Mouse (Mus musculus) cerebral cortex, adult 2 months (tissue): ENCODE measurements around the gene Emp2.

Source experiments
- WGBS: fragments of 180-500 bp; shearing (Covaris S2); methylation state at CpG from one replicate; pipeline ENCODE4 v1.1.7; 2018; 5-methylcytosine and 5-hydroxymethylcytosine counted together

Emp2 gene

DNA sequence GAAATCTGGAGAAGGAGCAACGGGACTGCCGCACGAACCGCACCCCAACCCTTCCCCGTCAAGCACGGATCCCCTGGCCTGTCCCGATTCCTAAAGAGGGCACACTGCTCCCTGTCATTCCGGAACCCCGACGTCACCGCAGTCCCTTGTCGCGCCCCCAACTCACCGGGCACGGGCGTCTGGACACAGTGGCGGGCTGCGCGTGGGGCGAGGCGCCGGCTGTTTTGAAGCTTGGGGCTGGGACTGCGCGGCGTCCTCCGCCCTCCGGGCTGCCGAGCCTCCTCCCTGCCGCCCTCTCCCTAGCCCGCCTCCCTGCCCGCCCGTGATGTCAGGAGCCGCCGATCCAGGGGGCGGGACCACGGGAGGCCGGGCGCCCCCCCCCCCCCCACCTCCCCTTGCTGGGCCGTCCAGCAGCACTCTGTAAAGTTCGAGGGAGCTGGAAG lies at the start of gene Emp2:
Gene Emp2 (minus strand): TSS at position 323 of the 443 bp plus-strand sequence.
- WGBS = under 1% methylated on average over 38 of the region's 40 CpGs

DNA sequence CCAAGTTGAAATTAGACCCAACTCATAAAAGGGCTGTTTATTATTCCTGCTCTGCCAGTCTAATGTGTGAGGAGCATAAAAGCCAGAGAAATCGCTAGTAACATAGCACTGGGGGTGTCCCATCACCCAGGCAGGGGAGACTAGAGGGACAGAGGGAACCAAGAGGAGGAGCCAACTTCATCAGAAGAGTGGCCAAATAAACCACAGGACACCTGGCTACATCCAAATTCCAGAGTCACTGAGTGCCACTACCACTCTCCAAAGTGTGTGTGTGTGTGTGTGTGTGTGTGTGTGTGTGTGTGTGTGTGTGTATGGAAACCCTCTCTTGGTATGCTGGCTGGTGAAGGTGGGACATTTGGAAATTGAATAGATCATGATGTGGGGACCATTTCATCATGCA lies 49.3 kb upstream of the Emp2 start:
- 43% methylated on average over 1 of the region's 1 CpGs for WGBS

DNA sequence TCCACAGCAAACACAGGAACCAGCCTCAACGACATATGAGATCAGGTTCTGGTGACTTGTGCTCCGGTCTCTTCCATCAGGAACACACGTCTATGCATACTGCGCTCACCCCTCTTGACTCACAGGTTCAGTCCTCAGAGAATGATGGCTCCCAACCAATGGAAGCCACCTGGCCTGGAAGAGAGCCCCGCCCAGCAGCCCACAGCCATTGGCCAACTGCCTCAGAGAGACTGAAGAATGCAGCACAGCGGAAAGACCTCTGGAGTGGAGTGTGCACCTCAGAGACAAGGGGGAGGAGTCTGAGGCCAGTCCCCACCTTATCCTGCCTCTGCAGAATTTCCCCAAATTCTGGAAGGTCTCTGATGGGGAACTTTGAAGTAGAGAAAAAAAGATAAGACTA lies 45.5 kb upstream of the Emp2 start:
- 94% methylated on average over 6 of the region's 6 CpGs for WGBS

DNA sequence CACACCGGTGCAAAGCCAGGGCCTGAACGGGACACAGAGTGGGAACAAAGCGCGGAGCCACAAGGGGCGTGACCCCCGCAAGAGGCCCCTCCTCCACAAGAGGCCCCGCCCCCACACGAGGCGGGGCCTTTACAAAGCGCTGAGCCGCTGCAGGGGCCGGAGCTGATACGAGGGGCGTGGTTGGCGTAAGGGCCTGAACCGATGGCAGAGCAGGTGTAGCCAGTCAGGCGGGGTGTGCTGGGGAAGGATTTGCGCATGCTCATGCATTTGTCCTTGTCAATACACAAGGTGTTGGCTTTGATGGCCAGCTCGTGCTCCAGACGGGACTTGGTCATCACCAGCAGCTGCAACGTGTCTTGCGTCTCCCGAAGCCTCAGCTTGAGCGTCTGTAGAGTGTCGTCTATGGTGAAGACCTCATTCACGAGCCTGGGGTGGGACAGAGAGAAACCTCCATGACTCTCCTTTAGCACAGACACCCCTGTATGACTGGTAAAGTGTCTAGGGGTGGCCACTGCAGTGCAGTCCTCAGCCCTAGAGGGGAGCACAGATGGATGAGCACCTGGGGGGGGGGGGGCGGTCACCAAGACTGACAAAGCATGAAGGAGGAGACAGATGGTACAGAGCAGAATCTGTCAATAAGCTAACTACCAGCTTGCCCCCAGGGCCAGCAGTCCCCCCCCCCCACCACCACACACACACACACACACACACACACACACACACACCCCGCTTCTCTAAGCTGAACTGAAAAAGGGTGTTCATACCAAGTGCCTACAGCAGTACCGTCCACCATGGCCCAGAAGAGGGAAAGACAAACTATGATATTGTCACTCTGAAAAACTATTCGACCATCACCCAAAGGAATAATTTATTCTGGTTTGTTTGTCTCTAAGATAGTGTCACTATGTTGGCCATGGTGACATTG lies 44.5 kb upstream of the Emp2 start:
- WGBS = 32% methylated on average over 30 of the region's 30 CpGs

DNA sequence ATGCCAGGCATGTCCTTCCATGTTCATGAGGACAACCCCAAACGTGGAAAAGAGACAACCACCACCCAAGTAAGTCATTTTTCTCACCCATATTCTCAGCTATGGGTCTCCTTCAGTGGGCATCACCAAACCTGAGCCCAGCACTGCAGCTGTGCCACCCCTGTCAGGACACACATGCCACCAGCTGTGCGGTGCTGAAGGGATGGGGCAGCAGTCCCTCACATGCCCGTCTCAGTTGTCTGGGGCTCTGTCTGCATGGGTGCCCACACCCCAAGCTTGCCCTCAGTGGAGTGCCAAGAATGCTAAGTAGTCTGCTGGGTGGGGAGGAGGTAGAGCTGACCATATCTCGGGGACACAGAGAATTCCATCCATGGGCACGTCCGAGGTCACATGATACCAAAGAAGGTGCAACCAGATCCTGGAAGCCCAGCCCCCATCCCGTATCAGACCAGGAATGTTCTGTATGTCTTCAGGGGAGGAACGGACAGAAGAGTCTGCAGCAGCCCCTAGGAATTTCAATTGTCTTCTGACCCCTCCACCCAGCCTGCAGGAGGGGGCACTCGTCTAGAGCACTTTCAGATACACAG lies 37.4 kb upstream of the Emp2 start:
- 76% methylated on average over 9 of the region's 9 CpGs for WGBS

GRCm38 (mm10) chr16:10349876-10350275 lies 36.1 kb upstream of the Emp2 start:
- 78% methylated on average over 10 of the region's 10 CpGs for WGBS

DNA sequence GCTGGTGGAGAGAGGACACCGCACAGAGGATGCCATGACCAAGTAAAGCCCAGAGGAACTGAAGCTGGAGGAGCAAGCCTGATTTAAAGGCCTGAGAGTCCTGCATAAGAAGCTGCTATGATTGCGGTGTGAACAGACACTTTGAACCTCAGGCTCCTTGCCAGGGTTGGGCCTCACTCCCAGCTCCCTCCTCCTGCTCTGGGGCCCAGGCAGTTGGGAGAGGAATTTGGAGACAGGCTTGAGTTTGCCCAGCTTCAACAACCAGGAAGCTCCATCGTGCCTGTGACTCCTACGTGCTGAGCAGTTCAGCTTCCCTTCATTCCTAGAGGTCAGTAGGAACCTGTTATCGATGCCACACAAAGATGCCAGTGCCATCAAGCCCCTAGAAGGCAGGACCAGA lies 35.7 kb upstream of the Emp2 start:
- WGBS = 73% methylated on average over 5 of the region's 5 CpGs

GRCm38 (mm10) chr16:10347551-10347950 lies 33.8 kb upstream of the Emp2 start:
- 55% methylated on average over 7 of the region's 7 CpGs for WGBS

DNA sequence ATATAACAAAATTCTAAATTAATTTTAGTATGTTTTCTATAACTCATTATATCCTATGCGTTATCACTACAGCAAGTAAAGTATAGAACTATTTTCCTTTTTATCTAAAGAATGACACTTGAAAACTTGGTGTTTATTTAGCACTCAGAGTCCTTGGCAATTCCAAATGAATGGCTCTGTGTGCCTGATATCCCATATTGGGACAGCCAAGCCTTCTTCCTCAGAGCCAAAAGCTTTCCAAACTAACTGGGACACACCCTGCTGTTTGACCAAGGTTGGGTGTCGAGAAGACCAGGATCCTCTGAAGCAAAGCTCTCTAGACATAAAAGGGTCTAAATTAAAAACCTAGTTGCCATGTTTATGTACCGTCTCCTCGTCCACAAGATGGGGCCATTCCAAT lies 27.3 kb upstream of the Emp2 start:
- 71% methylated on average over 4 of the region's 4 CpGs for WGBS

GRCm38 (mm10) chr16:10339930-10340329 lies 26.2 kb upstream of the Emp2 start:
- WGBS = 85% methylated on average over 10 of the region's 10 CpGs

- 60% methylated on average over 5 of the region's 5 CpGs for WGBS
These were observed 24.8 kb upstream of the Emp2 start for GRCm38 (mm10) chr16:10338601-10339000.

DNA sequence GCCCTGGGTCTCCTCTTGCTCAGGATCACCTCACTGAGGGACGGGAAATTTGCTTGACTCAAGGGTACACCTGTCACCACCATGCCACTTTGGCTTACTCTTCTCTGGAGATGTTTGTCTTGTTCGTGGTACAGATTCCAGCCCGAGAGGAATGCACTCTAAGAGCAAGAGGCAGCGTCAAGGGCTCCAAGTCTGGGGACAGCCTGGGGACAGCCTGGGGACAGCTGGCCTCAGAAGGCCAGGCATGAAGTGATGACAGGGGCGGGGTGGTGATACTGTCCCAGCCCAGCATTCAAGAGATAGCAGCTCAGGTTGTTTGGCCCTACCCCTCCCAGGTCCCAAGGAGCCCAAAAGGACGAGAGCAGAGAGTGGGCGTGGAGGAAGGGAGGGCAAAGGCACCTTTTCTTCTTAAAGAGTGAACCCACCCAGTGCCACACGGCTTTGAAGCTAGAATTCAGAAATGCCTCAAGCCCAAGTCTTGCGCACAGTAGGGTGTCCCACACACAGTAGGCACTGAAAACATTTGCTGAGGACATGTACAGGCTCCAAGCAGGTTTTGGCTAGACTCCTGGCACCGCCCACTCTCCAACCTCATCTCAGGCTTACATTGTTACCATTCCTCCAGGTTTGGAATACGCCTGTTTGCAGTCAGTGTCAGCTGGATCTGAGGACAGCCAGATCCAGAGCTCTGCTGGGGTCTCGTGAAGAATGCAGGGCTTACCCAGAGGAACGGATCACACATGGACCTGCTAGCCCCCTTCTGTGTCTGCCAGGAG lies 23.8 kb upstream of the Emp2 start:
- 83% methylated on average over 13 of the region's 13 CpGs for WGBS

DNA sequence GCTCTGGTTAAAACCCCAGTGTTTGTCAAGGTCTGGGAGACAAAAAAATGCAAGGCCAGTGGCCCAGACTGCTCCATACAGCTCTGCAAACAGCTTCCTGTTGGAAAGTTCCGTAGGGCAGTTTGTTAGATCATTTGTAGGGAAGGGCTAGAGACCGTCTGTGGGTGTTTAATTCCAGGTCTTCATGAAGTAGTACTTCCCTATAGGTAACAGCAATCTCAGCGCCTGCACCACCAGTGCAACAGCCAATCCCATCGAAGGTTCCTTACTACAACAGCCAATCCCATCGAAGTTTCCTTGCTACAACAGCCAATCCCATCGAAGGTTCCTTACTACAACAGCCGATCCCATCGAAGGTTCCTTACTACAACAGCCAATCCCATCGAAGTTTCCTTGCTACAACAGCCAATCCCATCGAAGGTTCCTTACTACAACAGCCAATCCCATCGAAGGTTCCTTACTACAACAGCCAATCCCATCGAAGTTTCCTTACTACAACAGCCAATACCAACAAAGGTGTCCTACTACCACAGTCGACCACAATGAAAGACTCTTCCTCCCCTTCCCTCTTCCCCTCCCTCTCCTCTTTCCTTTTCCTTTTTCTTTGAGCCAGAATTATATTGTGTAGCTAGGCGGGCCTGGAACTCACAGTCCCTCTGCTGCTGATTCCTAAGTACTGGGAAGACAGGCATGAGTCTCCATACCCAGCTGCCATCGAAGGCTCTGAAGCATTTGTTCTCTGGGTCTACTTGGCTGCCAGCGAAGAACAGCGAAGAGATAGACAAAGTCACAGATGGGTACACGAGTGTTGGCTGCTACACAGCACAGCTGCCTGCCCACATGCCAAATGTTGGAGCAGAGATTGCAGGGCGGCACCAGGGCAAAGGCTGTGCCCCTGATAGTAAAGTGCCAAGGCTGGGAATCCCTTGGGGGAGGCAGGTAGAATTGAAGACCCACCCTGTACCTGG lies 23.0 kb upstream of the Emp2 start:
- WGBS = 86% methylated on average over 19 of the region's 19 CpGs

- 97% methylated on average over 2 of the region's 2 CpGs for WGBS
These were observed 22.2 kb upstream of the Emp2 start for GRCm38 (mm10) chr16:10335953-10336352.

GRCm38 (mm10) chr16:10332732-10333131 lies 19.0 kb upstream of the Emp2 start:
- 60% methylated on average over 7 of the region's 7 CpGs for WGBS

DNA sequence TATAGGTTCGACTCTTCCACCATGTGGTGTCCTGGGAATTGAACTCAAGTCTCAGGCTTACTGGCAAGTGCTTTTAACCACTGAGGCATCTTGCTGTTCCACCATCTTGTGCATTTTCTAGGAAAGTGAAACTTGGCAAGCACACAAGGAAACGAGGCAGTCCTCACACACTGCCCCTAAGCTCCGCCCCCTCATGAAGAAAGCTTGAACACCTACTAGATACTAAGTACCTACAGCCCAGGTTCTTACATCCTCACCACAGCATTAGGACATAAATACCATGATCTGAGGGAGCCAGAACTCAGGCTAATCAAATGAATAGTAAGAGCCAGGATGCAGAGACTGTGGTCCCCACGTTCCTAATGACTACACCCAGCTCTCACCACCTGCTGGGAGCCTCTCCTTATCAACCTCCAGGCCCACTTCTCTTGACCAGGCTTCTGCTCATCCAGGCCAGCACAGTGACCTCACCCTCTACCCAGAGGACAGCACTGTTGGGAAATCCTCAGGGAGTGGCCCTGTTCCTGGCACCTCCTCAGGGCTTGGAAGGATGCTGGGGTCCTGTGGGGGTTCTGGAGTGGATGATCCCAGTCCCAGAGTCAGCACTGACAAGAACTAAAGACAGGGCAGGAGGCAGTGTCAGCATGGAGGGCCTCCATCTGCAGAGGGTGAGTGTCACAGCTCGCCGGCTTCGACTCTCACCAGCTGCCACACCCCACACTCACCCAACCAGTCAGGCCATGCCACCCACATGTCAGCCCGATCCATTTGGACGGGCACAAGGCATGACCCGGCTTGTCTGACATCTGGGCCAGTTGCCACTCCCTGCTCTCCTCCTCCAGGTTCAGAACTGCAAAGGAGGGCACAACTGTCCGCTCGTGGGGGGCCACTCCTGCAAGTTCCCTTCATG lies 17.1 kb upstream of the Emp2 start:
- 81% methylated on average over 12 of the region's 12 CpGs for WGBS

DNA sequence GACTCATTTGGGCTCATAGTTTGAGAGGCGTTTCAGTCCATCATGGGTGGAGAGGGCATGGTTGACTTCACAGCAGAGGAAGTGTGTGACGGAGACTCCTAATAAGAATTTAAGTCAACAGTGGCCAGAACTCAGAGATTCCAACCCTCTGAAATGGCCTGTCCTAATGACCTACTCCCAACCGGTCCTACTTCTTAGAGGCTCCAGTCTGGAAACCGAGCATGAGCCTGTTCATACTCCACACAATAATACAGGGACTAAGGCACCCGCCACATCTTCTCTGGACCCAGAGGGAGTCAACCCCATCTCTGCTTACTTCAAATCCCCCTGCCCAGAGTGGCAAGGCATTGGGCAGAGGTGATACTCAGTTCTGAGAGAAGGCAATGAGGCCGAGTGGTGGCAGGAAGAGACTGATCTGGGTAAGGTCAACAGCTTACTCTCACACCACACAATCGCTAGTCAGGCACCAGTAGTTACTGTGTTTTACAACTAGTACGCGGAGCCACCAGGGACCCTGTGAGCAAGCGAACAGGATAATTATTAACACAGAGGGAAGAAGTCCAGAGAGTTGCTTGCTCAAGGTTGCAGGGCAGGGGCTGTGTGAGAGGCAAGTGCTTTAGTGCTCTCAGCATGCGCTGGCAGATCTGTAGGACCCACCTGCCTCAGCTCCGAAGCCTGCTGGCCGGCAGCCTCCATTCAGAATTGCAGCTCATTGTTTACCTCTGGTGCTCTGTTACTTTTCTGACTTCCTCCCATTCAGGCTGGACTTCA lies 14.0 kb upstream of the Emp2 start:
- WGBS = 81% methylated on average over 13 of the region's 13 CpGs

- 81% methylated on average over 17 of the region's 17 CpGs for WGBS
These were observed 6.3 kb upstream of the Emp2 start for GRCm38 (mm10) chr16:10319914-10320569.

GRCm38 (mm10) chr16:10317197-10317544 lies 3.4 kb upstream of the Emp2 start:
- WGBS = 72% methylated on average over 4 of the region's 4 CpGs
